Mouse (Mus musculus): ENCODE results near the gene Olfr1026. TPM values are rescaled to one million over a fixed set of nuclear protein-coding genes. Genes with fewer than 3 reads are reported as not detected.

Olfr1026 gene
- total RNA-seq (2021), result not detected

- intact Hi-C loops (cut with DNase I), result no loop called here
- no peak for DNase-seq (ENCODE audit: low spot score in 2 of 2)
Observed at GRCm38 (mm10) chr2:85921258-85921657, at the start of gene Olfr1026. Gene Olfr1026 (plus strand): TSS chr2:85921558.

- DNase-seq (ENCODE audit: low spot score in 2 of 2), result no peak
- intact Hi-C loops (cut with DNase I), result no loop called here
Observed at GRCm38 (mm10) chr2:85885340-85885739, 36.0 kb upstream of the Olfr1026 start, which contains the start of gene Olfr1023. Gene Olfr1023 (plus strand): TSS chr2:85885640.

GRCm38 (mm10) chr2:85904952-85905351 is 16.4 kb upstream of the Olfr1026 start, which contains the start of gene Olfr1024:
Gene Olfr1024 (minus strand): TSS chr2:85905052.
- intact Hi-C loops (cut with DNase I), result no loop called here
- no peak for DNase-seq (ENCODE audit: low spot score in 2 of 2)

- intact Hi-C loops (cut with DNase I), result no loop called here
- no peak for DNase-seq (ENCODE audit: low spot score in 2 of 2)
Observed at GRCm38 (mm10) chr2:85913197-85913596, 8.2 kb upstream of the Olfr1026 start.

GRCm38 (mm10) chr2:85914893-85915292 is 6.5 kb upstream of the Olfr1026 start, which contains the start of gene Olfr1025-ps1:
Gene Olfr1025-ps1 (plus strand): TSS chr2:85915193.
- no peak for DNase-seq (ENCODE audit: low spot score in 2 of 2)
- intact Hi-C loops (cut with DNase I), result no loop called here

GRCm38 (mm10) chr2:85950137-85950536 is 28.8 kb downstream of the Olfr1026 start, which contains the start of gene Olfr1028:
Gene Olfr1028 (plus strand): TSS chr2:85950437.
- no peak for DNase-seq (ENCODE audit: low spot score in 2 of 2)
- intact Hi-C loops (cut with DNase I), result no loop called here

GRCm38 (mm10) chr2:85973595-85973994 is 52.2 kb downstream of the Olfr1026 start, which contains the start of gene Olfr1029:
Gene Olfr1029 (plus strand): TSS chr2:85973895.
- intact Hi-C loops (cut with DNase I), result no loop called here
- no peak for DNase-seq (ENCODE audit: low spot score in 2 of 2)

Other genes starting within 250 kb of the Olfr1026 start
- not detected for gene Olfr1006, start 242.8 kb upstream of the Olfr1026 start, total RNA-seq (2021)
- not detected for gene Olfr1008, start 232.1 kb upstream of the Olfr1026 start, total RNA-seq (2021)
- gene Olfr1009, start 206.1 kb upstream of the Olfr1026 start, total RNA-seq (2021), result not detected
- gene Olfr1012, start 158.8 kb upstream of the Olfr1026 start, total RNA-seq (2021), result not detected
- not detected for gene Olfr1013, start 154.5 kb upstream of the Olfr1026 start, total RNA-seq (2021)
- gene Olfr1014, start 148.8 kb upstream of the Olfr1026 start, total RNA-seq (2021), result not detected
- not detected for gene Olfr1015, start 139.5 kb upstream of the Olfr1026 start, total RNA-seq (2021)
- gene Olfr1016, start 119.0 kb upstream of the Olfr1026 start, total RNA-seq (2021), result not detected
- gene Olfr1018, start 103.1 kb upstream of the Olfr1026 start, total RNA-seq (2021), result not detected
- not detected for gene Olfr1019, start 76.1 kb upstream of the Olfr1026 start, total RNA-seq (2021)
- gene Olfr1020, start 74.5 kb upstream of the Olfr1026 start, total RNA-seq (2021), result not detected
- not detected for gene Olfr1022, start 53.0 kb upstream of the Olfr1026 start, total RNA-seq (2021)
- gene Olfr1023, start 35.9 kb upstream of the Olfr1026 start, total RNA-seq (2021), result not detected
- gene Olfr1024, start 16.5 kb upstream of the Olfr1026 start, total RNA-seq (2021), result not detected
- gene Olfr1025-ps1, start 6.4 kb upstream of the Olfr1026 start, total RNA-seq (2021), result not detected
- gene Olfr1028, start 28.9 kb downstream of the Olfr1026 start, total RNA-seq (2021), result not detected
- not detected for gene Olfr1029, start 52.3 kb downstream of the Olfr1026 start, total RNA-seq (2021)
- gene Olfr1030, start 57.7 kb downstream of the Olfr1026 start, total RNA-seq (2021), result not detected
- not detected for gene Olfr1031, start 68.7 kb downstream of the Olfr1026 start, total RNA-seq (2021)
- not detected for gene Olfr1032, start 84.0 kb downstream of the Olfr1026 start, total RNA-seq (2021)
- gene Olfr1033, start 99.1 kb downstream of the Olfr1026 start, total RNA-seq (2021), result not detected
- not detected for gene Olfr1034, start 124.3 kb downstream of the Olfr1026 start, total RNA-seq (2021)
- not detected for gene Olfr1036, start 152.4 kb downstream of the Olfr1026 start, total RNA-seq (2021)
- not detected for gene Olfr1037, start 165.8 kb downstream of the Olfr1026 start, total RNA-seq (2021)
- not detected for gene Olfr1039, start 214.4 kb downstream of the Olfr1026 start, total RNA-seq (2021)
- gene Olfr1040, start 225.2 kb downstream of the Olfr1026 start, total RNA-seq (2021), result not detected
- gene Olfr1042, start 240.3 kb downstream of the Olfr1026 start, total RNA-seq (2021), result not detected
- gene Olfr1043, start 246.0 kb downstream of the Olfr1026 start, total RNA-seq (2021), result not detected